In the genomic region with DNA sequence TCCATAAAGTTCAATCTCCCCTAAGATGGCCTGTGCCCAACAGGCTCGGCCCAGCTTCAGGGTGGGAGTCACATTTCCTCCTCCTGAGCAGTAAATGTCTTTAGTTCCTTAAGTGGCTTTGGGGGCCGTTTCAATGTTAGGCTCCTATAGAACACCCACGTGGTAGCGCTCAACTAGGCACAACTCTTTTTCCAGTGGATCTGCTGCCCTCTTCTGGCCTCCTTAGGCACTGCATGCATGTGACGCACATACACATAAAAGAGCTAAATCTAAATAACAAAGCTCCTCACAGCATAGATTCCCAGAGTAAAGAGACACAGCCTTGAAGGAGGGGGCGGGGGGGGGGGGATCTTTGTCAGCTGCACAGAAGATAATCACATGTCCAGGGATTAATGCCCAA, we compare ENCODE assay signal across 8 mouse cellular contexts.
DNase-seq lines count a peak whose midpoint lies in the region; ATAC-seq and TF ChIP-seq lines count a peak whose summit lies in the region.
"Had no signal": no experiment of that assay in that cellular context is flagged by ENCODE, and none has a peak within 500 bp of the region (broad histone marks: within the 10 kb centered on the region; RNA-seq: fewer than 3 reads in every experiment).

No protein-coding gene starts in this region.

- TF ChIP-seq RAD21 in MEL (IDR thresholded peaks at IDR 0.05; ENCODE audit: low read depth, low read length), result peak; percentile 46

- intact Hi-C loops in left cerebral cortex, adult 2 months (cut with DNase I), result no loop called here

- H3K36me3 ChIP-seq in MEL (ENCODE audit: control insufficient read depth in 1 of 2, insufficient read depth in 2 of 2, low read length in 2 of 2), result no peaks in the 10 kb centered on the region
- no peaks in the 10 kb centered on the region for H3K36me3 ChIP-seq in midbrain, postnatal 0 days (ENCODE audit: insufficient read depth, low read length)
- H3K36me3 ChIP-seq: hindbrain, embryonic 15.5 days had no signal

- H3K27me3 ChIP-seq in MEL (ENCODE audit: control insufficient read depth in 1 of 2, insufficient read depth in 2 of 2, low read length in 2 of 2), result 0 out of 4 replicates have a peak, but pooled peaks cover 0 to 1% of the 10 kb centered on the region in 2 experiments
- H3K27me3 ChIP-seq in midbrain, postnatal 0 days (ENCODE audit: insufficient read depth, low read length), result no peaks in the 10 kb centered on the region
- H3K27me3 ChIP-seq: hindbrain, embryonic 15.5 days had no signal

- H3K4me2 ChIP-seq in midbrain, postnatal 0 days (ENCODE audit: low read depth, low read length, poor library complexity, severe bottlenecking), result no peak overlapping the region
- H3K4me2 ChIP-seq: hindbrain, embryonic 15.5 days had no signal

- no peak overlapping the region for H3K4me3 ChIP-seq in left cerebral cortex, adult 2 months
- H3K4me3 ChIP-seq in MEL (ENCODE audit: control insufficient read depth in 1 of 2, insufficient read depth in 1 of 2, low read depth in 2 of 2, low read length in 2 of 2), result no peak overlapping the region
- H3K4me3 ChIP-seq in bone marrow, adult 2 months (replicated peaks; ENCODE audit: control insufficient read depth, low read depth, low read length), result no peak overlapping the region
- H3K4me3 ChIP-seq in midbrain, postnatal 0 days (ENCODE audit: low read depth, low read length), result no peak overlapping the region
- H3K4me3 ChIP-seq: hindbrain, embryonic 15.5 days had no signal

- no peaks in the 10 kb centered on the region for H3K4me1 ChIP-seq in MEL (ENCODE audit: control insufficient read depth in 1 of 2, insufficient read depth in 2 of 2, low read length in 2 of 2)
- no peaks in the 10 kb centered on the region for H3K4me1 ChIP-seq in bone marrow, adult 2 months (ENCODE audit: control insufficient read depth, insufficient read depth, low read length)
- H3K4me1 ChIP-seq in midbrain, postnatal 0 days (ENCODE audit: insufficient read depth, low read length), result no peaks in the 10 kb centered on the region

- ATAC-seq in midbrain, postnatal 0 days (ENCODE audit: low FRiP score), result no peak

- H3K27ac ChIP-seq in left cerebral cortex, adult 2 months, result no peak overlapping the region
- H3K27ac ChIP-seq in MEL (ENCODE audit: control insufficient read depth, low read depth, low read length), result no peak overlapping the region
- no peak overlapping the region for H3K27ac ChIP-seq in bone marrow, adult 2 months (ENCODE audit: control insufficient read depth, insufficient read depth, low read depth, low read length, poor library complexity)
- no peak overlapping the region for H3K27ac ChIP-seq in midbrain, postnatal 0 days (ENCODE audit: low read depth, low read length)

- 62% methylated on average over 6 of the region's 6 CpGs for WGBS in bone marrow, adult 2 months
- 53% methylated on average over 6 of the region's 6 CpGs for WGBS in midbrain, postnatal 0 days

- TF ChIP-seq POLR2A in MEL (IDR thresholded peaks at IDR 0.05; ENCODE audit: control insufficient read depth in 1 of 2, insufficient read depth in 1 of 2, low read depth in 1 of 2, low read length in 2 of 2, poor library complexity in 1 of 2), result no peak
- TF ChIP-seq POLR2A in bone marrow, adult 2 months (IDR thresholded peaks at IDR 0.05; ENCODE audit: borderline replicate concordance, control insufficient read depth, low read depth, low read length), result no peak

- peak; percentile 35 for TF ChIP-seq CTCF in left cerebral cortex, adult 2 months (IDR thresholded peaks at IDR 0.05)
- peak; percentile 37 to 45 (median 45); a peak in 5 of 6 replicates for TF ChIP-seq CTCF in MEL (IDR thresholded peaks at IDR 0.05 in 2 of 3, conservative IDR thresholded peaks at IDR 0.05 in 1 of 3; ENCODE audit: control insufficient read depth in 1 of 3, insufficient read depth in 1 of 3, low read depth in 2 of 3, low read length in 3 of 3, poor library complexity in 1 of 3, severe bottlenecking in 1 of 3)
- TF ChIP-seq CTCF in bone marrow, adult 2 months (IDR thresholded peaks at IDR 0.05; ENCODE audit: control insufficient read depth, insufficient read depth, low read length), result 0 out of 2 replicates have a peak, but pooled peaks have one; percentile 16
- TF ChIP-seq CTCF in midbrain, postnatal 0 days (IDR thresholded peaks at IDR 0.05), result peak; percentile 66

- no peak overlapping the region for H3K9ac ChIP-seq in MEL (ENCODE audit: control insufficient read depth, low read depth, low read length, poor library complexity, severe bottlenecking)
- no peak overlapping the region for H3K9ac ChIP-seq in midbrain, postnatal 0 days (replicated peaks; ENCODE audit: low read length, poor library complexity, severe bottlenecking)
- H3K9ac ChIP-seq: hindbrain, embryonic 15.5 days had no signal

- DNase-seq in left cerebral cortex, adult 2 months (ENCODE audit: extremely low spot score in 1 of 2, low spot score in 2 of 2), result no peak
- DNase-seq in left cerebral cortex, adult 9 months (ENCODE audit: low spot score in 2 of 2), result no peak
- DNase-seq in MEL (ENCODE audit: low read depth, low spot score) (peak; percentile 28), MN1 (ENCODE audit: low spot score) (no peak)
- DNase-seq in midbrain, postnatal 0 days (ENCODE audit: low spot score), result peak; percentile 20
- DNase-seq in adrenal gland, adult (ENCODE audit: inconsistent age in 2 of 2, low spot score in 1 of 2), result no peak

- no peak for TF ChIP-seq EP300 in MEL (IDR thresholded peaks at IDR 0.05; ENCODE audit: low read depth in 1 of 2, low read length in 2 of 2)

- no peaks in the 10 kb centered on the region for H3K9me3 ChIP-seq in MEL (replicated peaks; ENCODE audit: insufficient read depth, low read length)
- no peaks in the 10 kb centered on the region for H3K9me3 ChIP-seq in midbrain, postnatal 0 days (ENCODE audit: low read length)
- H3K9me3 ChIP-seq: hindbrain, embryonic 15.5 days had no signal

- no peaks in the 10 kb centered on the region for H3K79me2 ChIP-seq in MEL (ENCODE audit: control insufficient read depth, insufficient read depth, low read length, poor library complexity)

TF ChIP-seq in MEL, 35 proteins besides CTCF, POLR2A, EP300 and RAD21:
- TF ChIP-seq SMC3 (IDR thresholded peaks at IDR 0.05; ENCODE audit: low read depth, low read length), result peak; percentile 50
- no peak for TF ChIP-seq ZNF384 (IDR thresholded peaks at IDR 0.05; ENCODE audit: low read depth, low read length)
TF ChIP-seq in MEL: peak in this region for 1.

Comparison
In these comparisons a context has a peak if more than half of its experiments do, and no peak if none do; other contexts are left out.
1. DNase-seq: peak in MEL (single experiment) and midbrain, postnatal 0 days (single experiment); none in left cerebral cortex, adult 2 months (0 of 2), left cerebral cortex, adult 9 months (0 of 2), MN1 (single experiment) and adrenal gland, adult (0 of 2).
2. CTCF ChIP-seq: peak in every context shown above with its lines; median percentile 66 in midbrain, postnatal 0 days; 45 in MEL; 35 in left cerebral cortex, adult 2 months; 16 in bone marrow, adult 2 months.